Mouse (Mus musculus) liver, adult 2 months (tissue): ENCODE data around the gene Lamp2. TPM values are rescaled to one million over a fixed set of nuclear protein-coding genes. Genes with fewer than 3 reads are reported as not detected.
A peak's percentile ranks its signal among the peaks of the same experiment; 100 is the strongest.
"Not testable (repeated sequence)": the region's sequence is repeated elsewhere in the genome, so short reads cannot be mapped to it uniquely, and the experiment has no call there.

ENCODE experiments used
- DNase-seq: peaks from one replicate; pipeline ENCODE4 v3.0.0-alpha.2; 2011; ENCODE audit warnings: low read depth, low spot score; ENCODE audit errors: extremely low read depth
- H3K27ac ChIP-seq: fragments of 200-500 bp; replicated peaks from 2 replicates; pipeline ENCODE4 v1.5.1; 2012; ENCODE audit warnings: low read depth, mild to moderate bottlenecking, control low read depth, inconsistent platforms, low read length; ENCODE audit not compliant: insufficient read depth
- H3K27me3 ChIP-seq: fragments of 200-500 bp; 2 replicates; pipeline ENCODE4 v1.6.1; 2012; ENCODE audit warnings: mild to moderate bottlenecking, moderate library complexity, low read length, inconsistent platforms; ENCODE audit not compliant: control insufficient read depth, insufficient read depth
- H3K36me3 ChIP-seq: fragments of 200-500 bp; 2 replicates; pipeline ENCODE4 v1.6.1; 2012; ENCODE audit warnings: low read length, inconsistent platforms; ENCODE audit not compliant: control insufficient read depth, insufficient read depth
- H3K4me1 ChIP-seq: fragments of 200-500 bp; 2 replicates; pipeline ENCODE4 v1.6.1; 2011; ENCODE audit warnings: low read length; ENCODE audit not compliant: control insufficient read depth, insufficient read depth
- H3K4me3 ChIP-seq: fragments of 200-500 bp; 2 replicates; pipeline ENCODE4 v1.5.1; 2011; ENCODE audit warnings: low read depth, mild to moderate bottlenecking, control low read depth, low read length, moderate library complexity; ENCODE audit not compliant: insufficient read depth
- H3K79me2 ChIP-seq: fragments of 200-500 bp; 2 replicates; pipeline ENCODE4 v1.6.1; 2012; ENCODE audit warnings: inconsistent platforms, mild to moderate bottlenecking, low read length, moderate library complexity; ENCODE audit not compliant: control insufficient read depth, insufficient read depth
- H3K9ac ChIP-seq: fragments of 200-500 bp; 2 replicates; pipeline ENCODE4 v1.6.1; 2012; ENCODE audit warnings: low read depth, mild to moderate bottlenecking, control low read depth, inconsistent platforms, low read length
- CTCF ChIP-seq: fragments of 200-500 bp; IDR thresholded peaks from 2 replicates; pipeline ENCODE4 v1.5.1; 2011; ENCODE audit warnings: low read depth, low read length, control low read depth
- POLR2A ChIP-seq: fragments of 200-500 bp; IDR thresholded peaks from 2 replicates; pipeline ENCODE4 v1.6.1; 2011; ENCODE audit warnings: low read length, control low read depth; ENCODE audit not compliant: insufficient read depth; ENCODE audit errors: extremely low read depth
- WGBS: fragments of 180-500 bp; shearing (Covaris S2); methylation state at CpG from one replicate; pipeline ENCODE4 v1.1.7; 2018; 5-methylcytosine and 5-hydroxymethylcytosine counted together
- polyA plus RNA-seq: library from polyadenylated mRNA; depleted of rRNA; stranded (reverse); fragments of >200 nt; gene quantifications from 2 replicates; pipeline ENCODE4 v1.2.3, GENCODE M21; 2012; rRNA removed
- total RNA-seq: library from RNA; depleted of rRNA; stranded (reverse); fragments of >200 nt; gene quantifications from 2 replicates; pipeline ENCODE4 v1.2.3, GENCODE M21; 2014; rRNA removed

The Lamp2 gene
- total and polyA plus RNA-seq, 2 experiments = 203 to 458 TPM

DNA sequence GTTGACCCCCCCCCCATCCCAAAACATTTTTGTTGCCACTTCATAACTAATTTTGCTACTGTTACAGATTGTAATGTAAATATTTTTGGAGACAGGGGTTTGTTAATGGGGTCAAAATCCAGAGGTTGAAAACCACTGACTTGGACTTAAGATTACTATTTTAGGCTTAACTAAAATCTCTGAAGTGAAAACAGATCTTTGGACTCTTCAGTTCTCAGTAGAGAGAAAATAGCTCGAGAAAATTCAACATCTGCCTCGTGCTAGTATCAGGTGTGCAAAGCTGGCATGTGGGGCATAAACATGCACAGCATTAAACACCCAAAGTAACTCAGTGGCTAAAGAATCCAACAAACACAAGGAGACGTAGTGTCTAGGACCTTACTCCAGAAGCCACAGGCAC, 55.6 kb downstream of the Lamp2 start:
- H3K9ac ChIP-seq = no peak overlapping the region
- 16% methylated on average over 3 of the region's 3 CpGs for WGBS
- no peak overlapping the region for H3K4me3 ChIP-seq
- H3K36me3 ChIP-seq = peaks cover 2% of the 10 kb centered on the region; the same call in 1 of the 2 replicates
- H3K27ac ChIP-seq = peak overlapping the region; percentile 98
- no peak for TF ChIP-seq POLR2A
- TF ChIP-seq CTCF = no peak
- peaks cover 21% of the 10 kb centered on the region for H3K4me1 ChIP-seq
- no peaks in the 10 kb centered on the region for H3K27me3 ChIP-seq
- H3K79me2 ChIP-seq = no peaks in the 10 kb centered on the region
- DNase-seq = peak; percentile 65

- peak; percentile 85 for DNase-seq
- H3K27me3 ChIP-seq = no peaks in the 10 kb centered on the region
- no peak for TF ChIP-seq CTCF
- TF ChIP-seq POLR2A = no peak
- no peak overlapping the region for H3K27ac ChIP-seq
- H3K4me1 ChIP-seq = peaks cover 19% of the 10 kb centered on the region
- no peak overlapping the region for H3K9ac ChIP-seq
- H3K4me3 ChIP-seq = no peak overlapping the region
- no peaks in the 10 kb centered on the region for H3K36me3 ChIP-seq
- H3K79me2 ChIP-seq = no peaks in the 10 kb centered on the region
- WGBS = 56% methylated on average over 1 of the region's 1 CpGs
These were observed 56.6 kb downstream of the Lamp2 start for GRCm38 (mm10) chrX:38399671-38400070.

- 86% methylated on average over 1 of the region's 1 CpGs for WGBS
These were observed 83.1 kb downstream of the Lamp2 start for GRCm38 (mm10) chrX:38373169-38373568.

DNA sequence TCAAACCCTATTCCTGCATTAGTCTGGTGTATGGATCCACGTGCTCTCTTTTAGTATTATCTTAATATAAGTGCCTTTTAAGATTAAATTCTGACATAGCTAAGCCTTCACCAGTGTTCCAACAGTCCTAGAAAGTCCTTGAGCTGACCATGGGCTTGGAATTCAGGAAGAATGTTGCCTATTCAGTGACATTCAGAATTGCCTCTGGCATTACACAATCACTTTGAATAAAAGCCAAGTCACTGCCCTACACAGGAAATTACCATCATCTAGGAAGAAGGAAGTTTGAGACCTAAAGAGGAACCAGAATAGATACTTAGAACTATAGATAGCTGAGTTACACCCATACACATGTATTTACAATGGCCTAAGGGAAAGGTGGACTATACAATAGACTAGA, 91.6 kb downstream of the Lamp2 start:
- not testable (repeated sequence) for H3K79me2 ChIP-seq, H3K9ac ChIP-seq, H3K36me3 ChIP-seq, H3K27me3 ChIP-seq, H3K4me3 ChIP-seq, H3K27ac ChIP-seq, H3K4me1 ChIP-seq
- DNase-seq = peak; percentile 12
- WGBS = 59% methylated on average over 1 of the region's 1 CpGs

More at GRCm38 (mm10) chrX:38373169-38373568, 83.1 kb downstream of the Lamp2 start:
- H3K27ac ChIP-seq, H3K9ac ChIP-seq, H3K27me3 ChIP-seq, H3K4me1 ChIP-seq, H3K4me3 ChIP-seq, DNase-seq, H3K79me2 ChIP-seq, H3K36me3 ChIP-seq: not testable (repeated sequence)

DNA sequence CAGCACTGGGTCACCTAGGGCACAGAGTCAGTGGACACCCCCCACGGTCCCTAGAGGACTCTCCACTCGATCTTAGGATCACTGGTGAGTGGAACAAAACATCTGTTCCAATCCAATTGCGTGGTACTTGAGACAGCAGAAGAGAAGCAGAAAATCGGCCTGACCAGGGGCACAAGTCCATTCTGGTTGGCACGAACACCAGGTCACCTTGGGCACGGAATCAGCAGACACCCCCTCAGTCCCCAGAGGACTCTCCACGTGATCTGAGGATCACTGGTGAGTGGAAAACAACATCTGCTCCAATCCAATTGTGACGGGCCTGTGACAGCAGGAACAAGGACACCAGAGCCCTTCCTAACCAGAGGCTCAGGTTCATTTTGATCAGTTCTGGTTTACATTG, 94.2 kb downstream of the Lamp2 start:
- H3K27ac ChIP-seq = no peak overlapping the region

More for the DNA sequence above, 94.2 kb downstream of the Lamp2 start:
- WGBS = 48% methylated on average over 8 of the region's 8 CpGs
- Histone ChIP-seq H3K9ac (no peak overlapping the region), H3K36me3 (no peaks in the 10 kb centered on the region), H3K27me3 (no peaks in the 10 kb centered on the region), H3K79me2 (no peaks in the 10 kb centered on the region), H3K4me3 (no peak overlapping the region), H3K4me1 (no peaks in the 10 kb centered on the region)
- peak; percentile 60 for DNase-seq
- TF ChIP-seq CTCF (no peak), POLR2A (no peak)

Other genes with a start within 250 kb of the Lamp2 start
- under 0.01 and 0.20 TPM in 2 replicates for gene Tmem255a, start 204.0 kb downstream of the Lamp2 start, total RNA-seq
- gene Tmem255a, start 204.0 kb downstream of the Lamp2 start, polyA plus RNA-seq = not detected in 2 replicates
- gene Atp1b4, start 140.3 kb downstream of the Lamp2 start, total RNA-seq = not detected in 2 replicates
- gene Atp1b4, start 140.3 kb downstream of the Lamp2 start, polyA plus RNA-seq = not detected in 2 replicates
- gene Cul4b, start 119.7 kb upstream of the Lamp2 start, total RNA-seq = 17.0 and 17.9 TPM in 2 replicates
- 2.5 and 3.0 TPM in 2 replicates for gene Cul4b, start 119.7 kb upstream of the Lamp2 start, polyA plus RNA-seq
- 31.5 and 37.3 TPM in 2 replicates for gene Mcts1, start 144.1 kb upstream of the Lamp2 start, total RNA-seq
- 8.2 and 10.5 TPM in 2 replicates for gene Mcts1, start 144.1 kb upstream of the Lamp2 start, polyA plus RNA-seq
- gene C1galt1c1, start 178.6 kb upstream of the Lamp2 start, total RNA-seq = 33.7 and 35.4 TPM in 2 replicates
- gene C1galt1c1, start 178.6 kb upstream of the Lamp2 start, polyA plus RNA-seq = 4.3 and 5.1 TPM in 2 replicates